Mouse (Mus musculus): ENCODE results near the gene Psmb5. TPM values are rescaled to one million over a fixed set of nuclear protein-coding genes. Genes with fewer than 3 reads are reported as not detected.

Gene Psmb5
- polyA plus RNA-seq (2012; rRNA removed; ENCODE audit: low replicate concordance): 193 and 230 TPM in 2 replicates

DNA sequence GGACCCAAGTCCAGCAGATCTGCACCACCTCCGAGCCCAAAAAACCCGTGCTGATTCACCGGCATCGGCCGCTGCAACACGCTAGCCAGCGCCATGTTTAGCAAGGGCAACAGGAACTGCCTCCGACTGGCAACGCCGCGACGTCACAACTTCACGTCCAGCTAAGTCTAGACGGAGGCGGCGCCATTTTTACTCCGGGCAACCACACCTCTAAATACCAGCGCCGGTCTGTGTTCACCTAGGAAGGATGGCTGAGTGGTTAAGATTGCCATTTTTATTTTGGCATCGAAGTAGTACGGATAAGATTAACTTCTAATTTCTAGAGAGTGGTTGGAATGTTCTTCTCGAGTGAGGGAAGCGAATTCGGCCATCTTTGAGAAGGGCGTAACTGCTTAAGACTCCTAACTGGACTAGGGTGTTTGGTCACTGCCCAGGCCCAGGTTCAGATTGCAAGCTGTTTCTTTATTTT lies at the start of gene Psmb5:
Gene Psmb5 (minus strand): TSS at position 126 of the 469 bp plus-strand sequence.

GRCm38 (mm10) chr14:54641305-54641969 lies 23.6 kb upstream of the Psmb5 start, which contains the start of gene Cdh24:
Gene Cdh24, minus strand, starts transcription at chr14:54641364.

GRCm38 (mm10) chr14:54640946-54641304 lies 23.1 kb upstream of the Psmb5 start, which contains the start of gene Gm17606:
Gene Gm17606, plus strand, starts transcription at chr14:54640952.

DNA sequence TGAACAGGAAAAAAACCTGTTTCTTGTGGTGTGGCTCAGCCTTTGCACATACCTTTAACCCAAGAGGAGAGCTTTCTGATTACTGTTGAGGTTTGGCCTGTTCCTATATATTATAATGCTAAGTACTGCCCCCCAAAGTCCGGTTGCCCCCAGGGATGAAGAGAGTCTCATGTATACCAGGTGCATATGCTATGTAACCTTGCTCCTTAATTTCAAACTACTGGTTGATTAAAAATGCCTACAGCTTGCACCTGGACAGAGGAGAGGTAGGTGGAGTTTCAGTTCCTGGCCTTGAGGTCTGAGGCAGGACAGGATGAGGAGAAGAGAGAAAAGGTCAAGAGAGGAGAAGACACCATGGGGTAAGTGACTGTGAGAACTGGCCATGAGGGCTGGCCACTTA lies 3.3 kb upstream of the Psmb5 start, which contains the start of gene Psmb11:
Gene Psmb11 (plus strand): TSS at position 301 of the 400 bp plus-strand sequence.

DNA sequence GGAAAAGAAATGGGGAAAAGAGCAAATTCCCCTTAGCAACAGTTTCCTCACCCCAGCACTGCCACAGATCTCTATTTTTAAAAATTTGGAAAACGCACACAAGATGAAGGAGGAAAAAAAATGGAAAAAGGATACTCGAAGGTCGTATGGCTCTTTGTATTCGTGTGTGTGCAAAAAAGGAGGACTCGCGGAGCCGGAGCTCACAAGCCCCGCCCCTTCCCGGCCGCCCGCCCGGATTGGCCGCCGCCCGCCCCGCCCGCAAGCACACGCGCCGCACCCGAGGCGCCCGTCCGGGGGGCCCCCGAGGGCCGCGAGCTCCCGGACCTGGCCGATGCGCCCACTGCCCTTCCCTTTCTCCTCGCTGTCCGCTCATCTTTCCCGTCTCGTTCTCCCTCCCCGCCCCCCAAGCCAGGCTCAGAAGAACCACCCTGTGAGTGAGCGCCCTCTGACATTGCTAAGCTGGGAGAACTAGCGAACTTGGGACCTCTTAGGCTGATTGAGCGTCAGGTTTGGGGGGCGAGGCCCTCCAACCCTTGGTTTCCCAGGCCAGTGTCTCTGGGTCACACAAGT lies 12.0 kb downstream of the Psmb5 start, which contains the start of gene 4931414P19Rik:
Gene 4931414P19Rik (minus strand): TSS at position 242 of the 570 bp plus-strand sequence.

GRCm38 (mm10) chr14:54577089-54577982 lies 40.5 kb downstream of the Psmb5 start, which contains the start of gene Ajuba:
Gene Ajuba, minus strand, starts transcription at chr14:54577558.

Other genes with a start within 250 kb of the Psmb5 start
- 13.8 and 25.3 TPM in 2 replicates for gene Slc7a7, start 200.2 kb downstream of the Psmb5 start, polyA plus RNA-seq (2012; rRNA removed; ENCODE audit: low replicate concordance)
- 142 and 264 TPM in 2 replicates for gene Mrpl52, start 191.1 kb downstream of the Psmb5 start, polyA plus RNA-seq (2012; rRNA removed; ENCODE audit: low replicate concordance)
- gene Mmp14, start 186.4 kb downstream of the Psmb5 start, polyA plus RNA-seq (2012; rRNA removed; ENCODE audit: low replicate concordance): 117 and 543 TPM in 2 replicates
- gene Lrp10, start 153.9 kb downstream of the Psmb5 start, polyA plus RNA-seq (2012; rRNA removed; ENCODE audit: low replicate concordance): 132 and 137 TPM in 2 replicates
- gene Rem2, start 141.9 kb downstream of the Psmb5 start, polyA plus RNA-seq (2012; rRNA removed; ENCODE audit: low replicate concordance): 0.35 TPM in 1 of 2 replicates, not detected in the other
- gene Prmt5, start 100.5 kb downstream of the Psmb5 start, polyA plus RNA-seq (2012; rRNA removed; ENCODE audit: low replicate concordance): 49.5 and 53.1 TPM in 2 replicates
- gene Haus4, start 63.4 kb downstream of the Psmb5 start, polyA plus RNA-seq (2012; rRNA removed; ENCODE audit: low replicate concordance): 13.0 and 32.6 TPM in 2 replicates
- gene Ajuba, start 40.5 kb downstream of the Psmb5 start, polyA plus RNA-seq (2012; rRNA removed; ENCODE audit: low replicate concordance): 24.9 and 44.4 TPM in 2 replicates
- 5.9 and 9.7 TPM in 2 replicates for gene 4931414P19Rik, start 12.0 kb downstream of the Psmb5 start, polyA plus RNA-seq (2012; rRNA removed; ENCODE audit: low replicate concordance)
- gene Psmb11, start 3.4 kb upstream of the Psmb5 start, polyA plus RNA-seq (2012; rRNA removed; ENCODE audit: low replicate concordance): not detected in 2 replicates
- gene Gm17606, start 22.9 kb upstream of the Psmb5 start, polyA plus RNA-seq (2012; rRNA removed; ENCODE audit: low replicate concordance): not detected in 2 replicates
- 1.6 and 12.2 TPM in 2 replicates for gene Cdh24, start 23.3 kb upstream of the Psmb5 start, polyA plus RNA-seq (2012; rRNA removed; ENCODE audit: low replicate concordance)
- gene 1700123O20Rik, start 68.2 kb upstream of the Psmb5 start, polyA plus RNA-seq (2012; rRNA removed; ENCODE audit: low replicate concordance): 56.7 and 62.0 TPM in 2 replicates
- 82.9 and 163 TPM in 2 replicates for gene Acin1, start 68.9 kb upstream of the Psmb5 start, polyA plus RNA-seq (2012; rRNA removed; ENCODE audit: low replicate concordance)
- gene Gm29776, start 80.8 kb upstream of the Psmb5 start, polyA plus RNA-seq (2012; rRNA removed; ENCODE audit: low replicate concordance): 0.18 and 0.30 TPM in 2 replicates
- 0.87 and 5.4 TPM in 2 replicates for gene Cebpe, start 94.2 kb upstream of the Psmb5 start, polyA plus RNA-seq (2012; rRNA removed; ENCODE audit: low replicate concordance)
- 23.8 and 80.1 TPM in 2 replicates for gene Slc7a8, start 163.9 kb upstream of the Psmb5 start, polyA plus RNA-seq (2012; rRNA removed; ENCODE audit: low replicate concordance)
- gene Rnf212b, start 196.1 kb upstream of the Psmb5 start, polyA plus RNA-seq (2012; rRNA removed; ENCODE audit: low replicate concordance): 0.14 TPM in 1 of 2 replicates, not detected in the other

Measured in subcutaneous adipose tissue, adult 2 months (tissue).